Mouse (Mus musculus): ENCODE measurements at regions not wholly inside any gene's neighbourhood (a gene's known extent, or its start where the extent isn't known, plus 50 kb on each side); places are given as distances from the start of the nearest gene placed in this dataset.
"Not testable (repeated sequence)": the region's sequence is repeated elsewhere in the genome, so short reads cannot be mapped to it uniquely, and the experiment has no call there.

DNA sequence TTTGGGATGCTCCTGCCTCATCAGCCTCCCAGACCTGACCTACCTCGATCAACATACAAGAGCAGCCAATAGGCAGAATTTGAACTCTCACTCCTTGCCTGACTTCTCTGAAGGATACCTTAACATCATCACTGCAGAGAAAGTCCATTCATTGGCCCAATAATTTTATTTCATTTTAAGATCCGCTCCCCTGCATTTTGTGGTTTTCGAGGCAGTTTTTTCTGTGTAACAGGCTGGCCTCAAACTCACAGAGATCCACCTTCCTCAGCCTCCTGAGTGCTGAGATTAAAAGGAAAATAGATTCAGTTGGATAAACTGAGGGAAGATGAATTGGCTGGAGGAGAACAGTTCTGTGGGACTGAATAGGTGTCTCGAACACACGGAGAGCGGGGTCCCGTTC, 216.4 kb downstream of the Ankrd50 start:
- no peak overlapping the region for H3K9ac ChIP-seq (ENCODE audit: low read length)
- no peaks in the 10 kb centered on the region for H3K36me3 ChIP-seq (ENCODE audit: control insufficient read depth, insufficient read depth, low read length)
- whole genome bisulfite sequencing = 95% methylated on average over 7 of the region's 7 CpGs
- ATAC-seq (ENCODE audit: insufficient number of reproducible peaks, insufficient read depth, low FRiP score, low read depth) = no peak
- peaks cover 0 to 7% of the 10 kb centered on the region in 2 experiments; a peak in 2 of 4 replicates for H3K4me1 ChIP-seq (ENCODE audit: control insufficient read depth in 2 of 2, insufficient read depth in 2 of 2, low read length in 2 of 2)
- no peak overlapping the region for H3K4me3 ChIP-seq (ENCODE audit: control insufficient read depth in 1 of 2, insufficient read depth in 1 of 2, low read depth in 1 of 2, low read length in 2 of 2)
- no peaks in the 10 kb centered on the region for H3K27me3 ChIP-seq (ENCODE audit: control insufficient read depth, insufficient read depth, low read length)
- H3K9me3 ChIP-seq (ENCODE audit: control insufficient read depth, low read length) = 0 out of 2 replicates have a peak, but pooled peaks cover 3% of the 10 kb centered on the region
- no peak overlapping the region for H3K4me2 ChIP-seq (ENCODE audit: low read length)
- H3K27ac ChIP-seq (replicated peaks in 1 of 2; ENCODE audit: control insufficient read depth in 1 of 2, insufficient read depth in 1 of 2, low read depth in 2 of 2, low read length in 2 of 2) = no peak overlapping the region

DNA sequence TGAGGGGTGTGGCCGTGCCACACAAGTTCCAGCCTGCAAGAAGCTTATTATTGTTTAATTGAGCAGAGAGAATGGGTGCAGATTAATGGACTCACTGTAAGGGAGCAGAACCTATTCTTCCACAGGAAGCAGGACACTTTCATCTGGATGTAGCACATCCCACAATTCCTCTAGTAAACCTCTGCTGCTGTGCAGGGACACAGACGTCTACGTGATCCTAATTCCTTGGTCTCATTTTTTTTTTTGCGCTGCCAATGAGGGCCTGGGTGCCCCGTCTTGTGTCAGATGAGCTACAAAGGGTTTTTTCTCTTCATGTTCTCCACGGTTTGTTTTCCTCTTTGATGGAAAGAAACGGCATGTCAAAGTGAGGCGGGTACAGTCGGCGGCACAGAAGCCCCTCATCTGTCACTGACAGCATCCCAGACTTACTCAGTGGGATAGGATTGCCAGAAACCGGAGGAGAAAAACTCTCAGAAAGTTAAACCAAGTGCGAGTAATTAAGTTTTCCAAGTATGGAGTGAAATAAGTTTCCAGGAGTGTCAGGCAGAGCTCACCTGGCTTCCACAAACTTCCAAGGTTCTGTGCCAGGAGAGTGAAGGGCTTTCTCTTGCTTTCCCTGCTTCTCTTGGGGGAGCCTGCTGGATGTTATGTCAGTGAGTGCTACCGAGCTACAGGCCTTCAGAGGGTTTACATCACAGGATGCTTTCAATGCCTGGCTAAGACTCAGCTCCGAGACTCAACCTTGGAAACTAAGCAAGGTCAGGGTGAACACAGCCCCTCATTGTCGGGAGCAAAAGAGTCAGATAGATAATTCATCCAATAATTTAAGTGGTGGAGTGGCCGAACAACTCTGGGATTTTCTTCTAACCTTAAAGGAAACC, 221.1 kb downstream of the Ankrd50 start:
- no peak for ATAC-seq (ENCODE audit: insufficient number of reproducible peaks, insufficient read depth, low FRiP score, low read depth)
- H3K27ac ChIP-seq (replicated peaks in 1 of 2; ENCODE audit: control insufficient read depth in 1 of 2, insufficient read depth in 1 of 2, low read depth in 2 of 2, low read length in 2 of 2) = no peak overlapping the region
- H3K4me1 ChIP-seq (ENCODE audit: control insufficient read depth in 2 of 2, insufficient read depth in 2 of 2, low read length in 2 of 2) = peaks cover 0 to 7% of the 10 kb centered on the region in 2 experiments; a peak in 1 of 4 replicates
- H3K4me2 ChIP-seq (ENCODE audit: low read length) = no peak overlapping the region
- 0 out of 2 replicates have a peak, but pooled peaks cover 3% of the 10 kb centered on the region for H3K9me3 ChIP-seq (ENCODE audit: control insufficient read depth, low read length)
- H3K27me3 ChIP-seq (ENCODE audit: control insufficient read depth, insufficient read depth, low read length) = no peaks in the 10 kb centered on the region
- H3K9ac ChIP-seq (ENCODE audit: low read length) = no peak overlapping the region
- no peak overlapping the region for H3K4me3 ChIP-seq (ENCODE audit: control insufficient read depth in 1 of 2, insufficient read depth in 1 of 2, low read depth in 1 of 2, low read length in 2 of 2)
- 65% methylated on average over 16 of the region's 16 CpGs for WGBS
- H3K36me3 ChIP-seq (ENCODE audit: control insufficient read depth, insufficient read depth, low read length) = no peaks in the 10 kb centered on the region

DNA sequence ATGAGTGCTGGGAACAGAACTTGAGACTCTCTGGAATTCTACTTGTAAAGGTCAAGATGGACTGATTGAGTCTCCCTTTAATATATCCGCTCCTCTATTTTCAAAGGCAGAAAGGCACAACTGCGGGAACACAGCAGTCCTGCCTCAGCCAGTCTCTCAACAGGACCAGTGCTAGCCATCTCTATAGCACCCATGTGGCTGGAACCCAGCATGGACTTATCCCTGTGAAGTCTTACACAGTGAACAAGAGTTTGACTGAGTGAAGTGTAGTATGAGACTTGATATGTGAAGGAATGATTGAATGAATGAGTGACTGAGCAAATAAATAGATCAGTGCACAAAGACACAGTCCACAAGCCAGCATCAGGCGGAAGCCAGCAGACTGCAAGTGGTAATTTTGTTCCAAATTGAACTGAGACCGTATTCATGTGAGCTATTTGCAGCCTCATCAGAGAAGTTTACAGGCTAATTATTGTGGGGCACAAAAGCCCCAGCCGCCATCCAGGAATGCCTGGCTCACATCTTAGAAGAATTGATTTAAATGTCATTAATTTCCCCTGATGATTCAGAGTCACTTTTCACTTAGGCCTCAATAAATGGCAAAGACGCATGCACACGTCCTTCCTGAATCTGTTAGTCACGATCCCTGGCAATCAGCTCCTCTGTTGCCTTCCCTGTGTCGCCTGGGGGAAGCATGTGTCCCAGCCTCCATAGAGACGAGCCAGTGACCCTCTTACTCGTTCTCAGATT, 223.1 kb downstream of the Ankrd50 start:
- H3K4me2 ChIP-seq (ENCODE audit: low read length) = no peak overlapping the region
- WGBS = 83% methylated on average over 11 of the region's 11 CpGs
- no peaks in the 10 kb centered on the region for H3K27me3 ChIP-seq (ENCODE audit: control insufficient read depth, insufficient read depth, low read length)
- ATAC-seq (ENCODE audit: insufficient number of reproducible peaks, insufficient read depth, low FRiP score, low read depth) = no peak
- no peak overlapping the region for H3K27ac ChIP-seq (replicated peaks in 1 of 2; ENCODE audit: control insufficient read depth in 1 of 2, insufficient read depth in 1 of 2, low read depth in 2 of 2, low read length in 2 of 2)
- H3K9ac ChIP-seq (ENCODE audit: low read length) = no peak overlapping the region
- no peak overlapping the region for H3K4me3 ChIP-seq (ENCODE audit: control insufficient read depth in 1 of 2, insufficient read depth in 1 of 2, low read depth in 1 of 2, low read length in 2 of 2)
- no peaks in the 10 kb centered on the region for H3K36me3 ChIP-seq (ENCODE audit: control insufficient read depth, insufficient read depth, low read length)
- H3K4me1 ChIP-seq (ENCODE audit: control insufficient read depth in 2 of 2, insufficient read depth in 2 of 2, low read length in 2 of 2) = peaks cover 9 to 16% of the 10 kb centered on the region in 2 experiments; a peak in 2 of 4 replicates
- H3K9me3 ChIP-seq (ENCODE audit: control insufficient read depth, low read length) = 0 out of 2 replicates have a peak, but pooled peaks cover 3% of the 10 kb centered on the region

DNA sequence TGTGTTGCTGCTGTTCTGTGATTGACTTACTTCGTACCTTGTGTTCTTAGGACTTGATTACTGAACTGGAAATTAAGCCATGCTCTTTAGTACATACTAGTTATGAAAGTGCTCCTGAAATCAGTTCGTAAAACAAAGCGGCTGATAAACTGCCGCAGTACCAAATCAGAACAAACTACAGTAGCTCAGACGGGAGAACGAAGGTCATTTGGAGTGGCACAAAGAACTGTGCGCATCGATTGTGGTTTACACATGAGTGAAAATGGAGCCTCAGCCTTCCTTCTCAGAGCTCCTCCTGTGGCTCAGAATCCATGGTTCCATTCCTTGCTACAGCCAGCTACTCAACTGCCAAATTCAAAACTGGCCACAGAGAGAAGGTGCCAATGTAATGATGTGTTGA, 225.4 kb downstream of the Ankrd50 start:
- not testable (repeated sequence) for H3K4me2 ChIP-seq (ENCODE audit: low read length); H3K9ac ChIP-seq (ENCODE audit: low read length); H3K27ac ChIP-seq (replicated peaks in 1 of 2; ENCODE audit: control insufficient read depth in 1 of 2, insufficient read depth in 1 of 2, low read depth in 2 of 2, low read length in 2 of 2); H3K27me3 ChIP-seq (ENCODE audit: control insufficient read depth, insufficient read depth, low read length); H3K36me3 ChIP-seq (ENCODE audit: control insufficient read depth, insufficient read depth, low read length); ATAC-seq (ENCODE audit: insufficient number of reproducible peaks, insufficient read depth, low FRiP score, low read depth); H3K4me3 ChIP-seq (ENCODE audit: control insufficient read depth in 1 of 2, insufficient read depth in 1 of 2, low read depth in 1 of 2, low read length in 2 of 2); H3K9me3 ChIP-seq (ENCODE audit: control insufficient read depth, low read length)
- 92% methylated on average over 8 of the region's 8 CpGs for WGBS
- H3K4me1 ChIP-seq (ENCODE audit: control insufficient read depth in 2 of 2, insufficient read depth in 2 of 2, low read length in 2 of 2) = peaks cover 9 to 15% of the 10 kb centered on the region in 2 experiments; a peak in 2 of 4 replicates

DNA sequence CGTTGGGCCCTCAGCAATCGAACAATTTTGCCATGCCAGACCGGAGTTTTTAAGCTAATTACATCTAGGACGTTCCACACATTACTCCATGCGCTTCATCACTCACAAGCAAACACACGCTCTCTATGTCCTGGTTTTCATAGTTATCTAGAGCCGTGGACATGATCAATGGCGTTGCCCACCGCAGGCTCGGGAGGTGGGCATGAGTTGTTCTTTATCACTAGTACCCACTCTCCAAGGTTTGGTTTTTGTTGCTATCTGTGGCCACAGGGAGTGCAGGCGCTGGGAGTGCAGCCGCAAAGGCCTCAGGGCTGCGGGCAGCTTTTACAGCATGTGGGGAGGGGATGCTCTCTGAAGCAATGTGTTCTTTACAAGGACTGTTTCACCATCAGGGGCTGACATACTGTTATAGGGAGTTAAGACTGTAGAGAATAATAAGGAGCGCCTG, 226.8 kb downstream of the Ankrd50 start:
- H3K27ac ChIP-seq (replicated peaks in 1 of 2; ENCODE audit: control insufficient read depth in 1 of 2, insufficient read depth in 1 of 2, low read depth in 2 of 2, low read length in 2 of 2) = no peak overlapping the region
- H3K9ac ChIP-seq (ENCODE audit: low read length) = no peak overlapping the region
- H3K4me1 ChIP-seq (ENCODE audit: control insufficient read depth in 2 of 2, insufficient read depth in 2 of 2, low read length in 2 of 2) = peaks cover 8 to 9% of the 10 kb centered on the region in 2 experiments; a peak in 2 of 4 replicates
- no peak overlapping the region for H3K4me3 ChIP-seq (ENCODE audit: control insufficient read depth in 1 of 2, insufficient read depth in 1 of 2, low read depth in 1 of 2, low read length in 2 of 2)
- H3K4me2 ChIP-seq (ENCODE audit: low read length) = no peak overlapping the region
- H3K9me3 ChIP-seq (ENCODE audit: control insufficient read depth, low read length) = peaks cover 4% of the 10 kb centered on the region; the same call in 1 of the 2 replicates
- no peaks in the 10 kb centered on the region for H3K36me3 ChIP-seq (ENCODE audit: control insufficient read depth, insufficient read depth, low read length)
- H3K27me3 ChIP-seq (ENCODE audit: control insufficient read depth, insufficient read depth, low read length) = no peaks in the 10 kb centered on the region
- 51% methylated on average over 14 of the region's 14 CpGs for WGBS
- no peak for ATAC-seq (ENCODE audit: insufficient number of reproducible peaks, insufficient read depth, low FRiP score, low read depth)

DNA sequence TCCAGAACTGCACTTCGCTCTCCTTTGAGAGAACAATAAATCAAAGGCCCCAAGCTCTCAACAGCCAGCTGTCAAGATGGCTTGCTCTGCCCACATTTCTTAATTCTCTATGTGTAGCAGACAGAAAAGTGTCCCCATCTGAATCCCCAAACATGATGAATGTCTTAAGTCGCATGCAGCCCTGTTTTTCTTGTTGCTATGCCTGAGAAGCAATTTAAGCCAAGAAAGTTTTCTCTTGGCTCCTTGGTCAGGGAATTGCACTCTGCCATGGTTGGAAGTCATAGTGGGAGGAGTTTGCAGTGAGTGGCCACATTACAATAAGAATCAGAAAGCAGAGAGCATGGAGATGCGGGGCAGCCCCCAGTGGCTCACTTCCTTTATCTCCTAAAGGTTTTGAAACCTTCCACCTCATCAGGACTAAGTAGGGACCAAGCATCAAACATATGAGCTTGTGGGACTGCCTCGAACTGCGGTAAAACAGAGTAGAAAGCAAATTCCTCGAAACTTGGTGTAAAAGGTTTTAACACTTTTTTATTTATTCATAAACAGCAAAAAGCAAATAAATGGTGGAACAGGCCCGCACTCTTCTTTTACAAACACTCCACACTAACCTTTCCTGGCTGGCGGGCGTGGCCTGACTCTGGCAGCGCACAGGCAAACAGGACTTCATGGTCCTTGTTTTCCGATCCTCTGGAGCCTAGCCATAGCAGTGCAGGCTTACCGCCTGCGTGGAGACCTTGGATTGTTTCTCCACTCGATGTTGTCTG, 227.4 kb downstream of the Ankrd50 start:
- Histone ChIP-seq H3K4me3 (ENCODE audit: control insufficient read depth in 1 of 2, insufficient read depth in 1 of 2, low read depth in 1 of 2, low read length in 2 of 2) (no peak overlapping the region), H3K4me1 (ENCODE audit: control insufficient read depth in 2 of 2, insufficient read depth in 2 of 2, low read length in 2 of 2) (peaks cover 8 to 9% of the 10 kb centered on the region in 2 experiments; a peak in 2 of 4 replicates), H3K9ac (ENCODE audit: low read length) (no peak overlapping the region), H3K9me3 (ENCODE audit: control insufficient read depth, low read length) (peaks cover 4% of the 10 kb centered on the region; the same call in 1 of the 2 replicates), H3K36me3 (ENCODE audit: control insufficient read depth, insufficient read depth, low read length) (no peaks in the 10 kb centered on the region), H3K4me2 (ENCODE audit: low read length) (no peak overlapping the region), H3K27ac (replicated peaks in 1 of 2; ENCODE audit: control insufficient read depth in 1 of 2, insufficient read depth in 1 of 2, low read depth in 2 of 2, low read length in 2 of 2) (no peak overlapping the region; a peak in 1 of 4 replicates), H3K27me3 (ENCODE audit: control insufficient read depth, insufficient read depth, low read length) (no peaks in the 10 kb centered on the region)
- WGBS = 69% methylated on average over 14 of the region's 14 CpGs
- ATAC-seq (ENCODE audit: insufficient number of reproducible peaks, insufficient read depth, low FRiP score, low read depth) = no peak

DNA sequence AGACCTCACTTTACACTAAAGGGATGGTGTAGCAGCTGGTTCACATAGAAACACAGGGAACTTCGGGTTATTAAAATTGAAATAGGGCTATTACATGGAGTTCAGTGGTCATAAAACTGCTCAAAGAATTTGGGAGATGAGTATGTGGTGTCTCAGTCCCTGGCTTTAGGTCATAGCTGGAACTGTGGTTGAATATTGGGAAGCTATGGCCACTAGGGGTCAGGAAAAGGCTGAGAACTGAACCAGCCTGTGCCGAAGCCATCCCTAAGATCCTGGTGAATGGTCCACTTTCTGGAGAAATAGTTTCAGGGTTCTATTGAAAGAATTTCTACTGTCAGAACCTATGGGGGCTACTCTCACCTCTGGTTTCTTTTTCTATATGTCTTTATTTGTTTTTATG, 229.0 kb downstream of the Ankrd50 start:
- Histone ChIP-seq H3K9me3 (ENCODE audit: control insufficient read depth, low read length) (peaks cover 4% of the 10 kb centered on the region; the same call in 1 of the 2 replicates), H3K27ac (replicated peaks in 1 of 2; ENCODE audit: control insufficient read depth in 1 of 2, insufficient read depth in 1 of 2, low read depth in 2 of 2, low read length in 2 of 2) (0 out of 4 replicates have a peak overlapping the region, but pooled peaks of 1 of the 2 experiments have one; percentile 19), H3K4me3 (ENCODE audit: control insufficient read depth in 1 of 2, insufficient read depth in 1 of 2, low read depth in 1 of 2, low read length in 2 of 2) (no peak overlapping the region), H3K4me2 (ENCODE audit: low read length) (no peak overlapping the region), H3K27me3 (ENCODE audit: control insufficient read depth, insufficient read depth, low read length) (no peaks in the 10 kb centered on the region), H3K9ac (ENCODE audit: low read length) (no peak overlapping the region), H3K36me3 (ENCODE audit: control insufficient read depth, insufficient read depth, low read length) (no peaks in the 10 kb centered on the region), H3K4me1 (ENCODE audit: control insufficient read depth in 2 of 2, insufficient read depth in 2 of 2, low read length in 2 of 2) (peaks cover 8 to 9% of the 10 kb centered on the region in 2 experiments; a peak in 2 of 4 replicates)
- WGBS = 3% methylated on average over 2 of the region's 2 CpGs
- no peak for ATAC-seq (ENCODE audit: insufficient number of reproducible peaks, insufficient read depth, low FRiP score, low read depth)

Data from heart, embryonic 14.5 days (tissue).